Mouse (Mus musculus): Measurements from ENCODE around the gene Gtf3c5.

DNA sequence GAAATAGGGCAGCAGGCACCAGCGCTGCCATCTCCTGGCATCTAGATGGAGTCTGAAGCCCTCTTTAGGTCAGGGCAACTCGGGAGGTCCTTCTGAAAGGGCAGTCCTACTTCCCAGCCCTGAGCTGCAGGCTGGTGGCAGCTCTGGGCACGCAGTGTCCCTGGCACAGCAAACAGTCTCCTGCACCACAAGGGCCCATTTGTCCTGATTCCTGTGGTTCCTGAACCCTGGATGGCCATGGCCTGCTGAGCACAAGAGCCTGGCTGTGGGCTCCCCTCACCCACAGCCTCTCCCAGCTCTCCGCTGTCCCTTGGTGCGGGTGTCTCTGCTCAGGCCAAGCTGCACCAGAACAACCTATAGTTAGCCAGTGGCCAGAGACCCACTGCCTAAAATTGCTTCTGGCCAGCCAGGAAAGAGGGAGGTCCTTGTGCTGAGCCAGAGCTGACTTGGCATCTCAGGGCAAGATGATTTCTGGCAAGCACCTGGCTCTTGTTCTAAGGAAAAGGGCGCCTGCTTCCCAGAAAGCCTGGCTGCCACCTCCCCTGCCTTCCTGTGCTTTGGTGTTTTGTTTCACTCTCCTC is 61.9 kb downstream of the Gtf3c5 start:
- TF ChIP-seq CTCF (conservative IDR thresholded peaks at IDR 0.05; ENCODE audit: low read length) (no peak), POU5F1 (IDR thresholded peaks at IDR 0.05; ENCODE audit: borderline replicate concordance, low read length) (no peak), NANOG (IDR thresholded peaks at IDR 0.05; ENCODE audit: borderline replicate concordance, low read length) (no peak)
